Mouse (Mus musculus): ENCODE results near the gene Exph5. TPM values are rescaled to one million over a fixed set of nuclear protein-coding genes. Genes with fewer than 3 reads are reported as not detected.

Gene Exph5
- 0.76 TPM for polyA plus RNA-seq (2021)

DNA sequence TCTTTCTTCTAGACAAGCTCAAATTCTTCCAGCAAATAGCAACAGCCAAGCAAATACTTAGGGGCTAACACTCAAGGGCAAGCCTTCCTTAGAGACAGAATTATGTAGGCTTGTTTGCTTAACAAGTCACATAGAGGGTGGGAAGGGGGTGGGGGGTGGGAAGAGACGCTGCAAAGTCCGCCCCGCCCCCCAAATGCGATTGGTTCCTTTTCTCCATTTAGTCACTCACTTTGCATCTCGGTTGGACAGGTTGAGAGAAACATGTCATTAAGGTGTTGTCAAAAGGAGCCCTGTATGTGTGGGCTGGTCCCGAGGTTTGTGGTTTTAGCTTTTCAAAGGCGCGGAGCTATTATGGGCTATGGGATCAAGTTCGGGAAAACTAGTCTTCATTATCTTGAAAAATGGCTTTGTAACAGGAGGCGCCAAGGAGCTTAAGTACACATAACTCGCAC lies at the start of gene Exph5:
Gene Exph5 (plus strand): TSS at position 402 of the 452 bp plus-strand sequence.
- ATAC-seq (no peak), DNase-seq (ENCODE audit: low read depth, low spot score) (no peak)
- POLR2A ChIA-PET: no interaction called here
- CTCF ChIA-PET: interaction anchor here (1.0 kb wide), 1 partner anchor 20 kb away, joined by 3 read pairs; no protein-coding TSS in a partner anchor
- TF ChIP-seq CTCF (IDR thresholded peaks at IDR 0.05): no peak
- in situ Hi-C loops (cut with MboI; ENCODE audit: low pct_unique_long_range_greater_than_20kb): no loop called here
- H3K27me3 ChIP-seq: no peaks in the 10 kb centered on the region

DNA sequence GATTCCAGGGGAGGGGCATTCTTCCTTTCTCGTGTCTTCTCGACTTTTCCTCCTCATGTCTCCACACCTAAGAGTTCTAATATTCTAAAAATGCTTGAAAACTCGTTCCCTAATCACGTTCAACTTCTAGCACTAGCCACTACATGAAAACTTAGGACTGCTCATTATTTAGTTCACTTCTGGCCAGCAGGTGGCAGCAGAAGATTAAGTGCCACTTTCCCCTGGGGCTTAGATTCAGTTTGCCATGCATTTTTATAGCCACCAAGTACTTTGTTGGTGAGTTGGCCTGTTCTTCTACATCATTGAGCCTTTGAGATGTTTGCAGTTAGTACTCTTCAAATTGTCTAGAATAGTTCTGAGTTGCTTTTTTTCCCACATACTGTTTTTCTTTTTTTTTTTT lies 47.1 kb upstream of the Exph5 start:
- ChIA-PET POLR2A (no interaction called here), CTCF (interaction anchor here (0.9 to 1.0 kb wide), 3 partner anchors 11 to 135 kb away, joined by 3 to 4 read pairs (median 3); no protein-coding TSS in a partner anchor)
- DNase-seq (ENCODE audit: low read depth, low spot score) (no peak), ATAC-seq (peak; percentile 76)
- peak; percentile 86 for TF ChIP-seq CTCF (IDR thresholded peaks at IDR 0.05)
- no peaks in the 10 kb centered on the region for H3K27me3 ChIP-seq
- in situ Hi-C loops (cut with MboI; ENCODE audit: low pct_unique_long_range_greater_than_20kb): loop anchor here (5.0 to 10.0 kb wide), 2 partner anchors 73 to 240 kb away; no protein-coding TSS in a partner anchor

DNA sequence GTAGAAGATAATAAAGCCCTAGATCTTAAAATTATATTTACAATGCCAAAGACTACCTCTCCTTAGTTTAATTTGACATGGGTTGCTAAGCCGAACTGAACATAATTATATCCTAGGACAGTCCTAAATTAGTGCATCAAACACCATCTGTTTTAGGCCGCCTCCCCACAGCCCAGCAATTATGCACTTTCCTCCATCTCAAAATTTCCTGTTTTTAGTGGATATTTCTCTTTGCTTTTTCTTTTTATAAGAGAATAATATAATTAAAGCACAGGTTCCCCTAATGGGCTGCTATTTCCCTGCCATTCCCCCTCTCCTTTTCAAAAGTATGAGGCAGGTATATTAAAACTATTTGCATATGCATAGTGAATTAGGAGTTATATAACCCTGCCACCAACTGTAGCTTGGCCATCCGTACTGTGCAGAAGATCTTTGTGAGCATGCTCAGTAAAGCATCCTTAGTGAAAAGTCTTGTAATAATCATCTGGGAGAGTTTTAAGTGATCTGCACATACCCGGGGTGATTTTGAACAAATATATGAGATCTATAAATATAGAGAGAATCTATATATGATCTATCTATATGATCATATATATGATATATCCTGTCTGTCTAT lies 44.7 kb upstream of the Exph5 start:
- POLR2A ChIA-PET: no interaction called here
- DNase-seq (ENCODE audit: low read depth, low spot score): no peak
- TF ChIP-seq CTCF (IDR thresholded peaks at IDR 0.05): no peak

DNA sequence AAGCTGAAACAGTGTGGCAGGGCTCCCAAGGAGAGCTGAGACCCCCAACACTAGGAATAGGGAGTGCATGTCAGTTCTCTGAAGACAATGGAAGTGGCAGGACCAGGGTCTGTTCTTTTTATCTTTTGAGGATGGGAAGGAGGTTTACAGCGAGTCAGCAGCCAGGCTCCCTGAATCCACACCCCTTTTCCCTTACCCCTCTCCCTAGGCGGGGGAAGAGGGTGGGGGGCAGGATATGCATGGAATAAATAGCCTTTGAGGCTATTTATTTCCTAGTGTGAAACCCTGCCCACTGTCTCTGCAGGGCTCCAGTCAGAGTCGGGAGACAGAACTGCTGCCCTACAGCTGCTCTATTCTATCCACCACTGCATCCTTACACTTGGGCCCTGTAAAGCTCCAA lies 43.7 kb upstream of the Exph5 start:
- no peak for TF ChIP-seq CTCF (IDR thresholded peaks at IDR 0.05)
- DNase-seq (ENCODE audit: low read depth, low spot score) (no peak), ATAC-seq (no peak)
- POLR2A ChIA-PET: interaction anchor here (0.6 kb wide), 1 partner anchor 1245 kb away, joined by 5 read pairs; no protein-coding TSS in a partner anchor
- in situ Hi-C loops (cut with MboI; ENCODE audit: low pct_unique_long_range_greater_than_20kb): loop anchor here (5.0 to 10.0 kb wide), 2 partner anchors 130 to 237 kb away; no protein-coding TSS in a partner anchor
- no peaks in the 10 kb centered on the region for H3K27me3 ChIP-seq
- CTCF ChIA-PET: no interaction called here

More for the DNA sequence above, 44.7 kb upstream of the Exph5 start:
- no peak for ATAC-seq
- CTCF ChIA-PET: no interaction called here
- in situ Hi-C loops (cut with MboI; ENCODE audit: low pct_unique_long_range_greater_than_20kb): loop anchor here (5.0 to 10.0 kb wide), 2 partner anchors 131 to 238 kb away; no protein-coding TSS in a partner anchor
- no peaks in the 10 kb centered on the region for H3K27me3 ChIP-seq

DNA sequence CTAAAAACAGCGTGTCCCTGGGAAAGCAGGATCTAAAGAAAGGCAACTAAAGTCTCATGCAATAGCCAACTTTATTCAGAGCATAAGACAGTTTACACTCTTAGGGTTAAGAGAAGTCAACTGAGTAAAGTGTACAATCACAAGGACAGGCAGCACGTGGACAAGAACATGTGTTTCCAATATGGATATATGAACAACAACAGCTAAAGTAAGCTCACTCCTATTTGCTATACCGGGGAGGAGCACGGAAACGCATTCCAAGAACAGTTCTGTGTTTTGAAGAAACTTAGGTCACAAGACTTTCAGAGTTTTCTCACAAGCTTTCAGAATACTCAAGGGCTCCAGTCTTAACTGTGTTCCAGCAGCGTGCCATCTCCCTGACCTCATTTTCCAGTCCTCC lies 43.3 kb upstream of the Exph5 start:
- in situ Hi-C loops (cut with MboI; ENCODE audit: low pct_unique_long_range_greater_than_20kb): loop anchor here (5.0 to 10.0 kb wide), 2 partner anchors 129 to 237 kb away; no protein-coding TSS in a partner anchor
- no peak for DNase-seq (ENCODE audit: low read depth, low spot score)
- H3K27me3 ChIP-seq: no peaks in the 10 kb centered on the region
- ChIA-PET POLR2A (interaction anchor here (0.6 kb wide), 1 partner anchor 1244 kb away, joined by 5 read pairs; no protein-coding TSS in a partner anchor), CTCF (no interaction called here)
- no peak for TF ChIP-seq CTCF (IDR thresholded peaks at IDR 0.05)
- no peak for ATAC-seq

DNA sequence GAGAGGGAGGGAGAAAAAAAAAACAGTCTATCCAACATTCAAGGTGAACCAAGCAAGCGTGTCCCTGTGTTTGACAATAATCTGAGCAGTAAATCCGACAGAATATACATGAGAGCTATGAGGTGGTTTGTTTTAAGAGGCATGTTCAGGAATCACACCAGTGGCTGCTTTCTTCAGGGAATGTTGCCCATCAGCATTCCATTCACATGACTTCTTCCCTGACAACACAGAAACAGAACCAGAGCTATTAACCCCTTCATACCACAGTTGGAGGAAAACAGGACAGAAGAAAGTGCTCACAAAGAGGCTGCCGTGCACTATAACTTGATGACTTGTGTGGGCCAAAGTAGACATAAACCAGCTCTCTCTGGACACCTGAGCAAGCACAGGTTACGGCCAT lies 37.1 kb upstream of the Exph5 start:
- in situ Hi-C loops (cut with MboI; ENCODE audit: low pct_unique_long_range_greater_than_20kb): no loop called here
- POLR2A ChIA-PET: no interaction called here
- ATAC-seq: peak; percentile 51
- H3K27me3 ChIP-seq: no peaks in the 10 kb centered on the region
- CTCF ChIA-PET: interaction anchor here (1.5 kb wide), 1 partner anchor 9 kb away, joined by 4 read pairs; no protein-coding TSS in a partner anchor
- no peak for TF ChIP-seq CTCF (IDR thresholded peaks at IDR 0.05)
- DNase-seq (ENCODE audit: low read depth, low spot score): peak; percentile 34

DNA sequence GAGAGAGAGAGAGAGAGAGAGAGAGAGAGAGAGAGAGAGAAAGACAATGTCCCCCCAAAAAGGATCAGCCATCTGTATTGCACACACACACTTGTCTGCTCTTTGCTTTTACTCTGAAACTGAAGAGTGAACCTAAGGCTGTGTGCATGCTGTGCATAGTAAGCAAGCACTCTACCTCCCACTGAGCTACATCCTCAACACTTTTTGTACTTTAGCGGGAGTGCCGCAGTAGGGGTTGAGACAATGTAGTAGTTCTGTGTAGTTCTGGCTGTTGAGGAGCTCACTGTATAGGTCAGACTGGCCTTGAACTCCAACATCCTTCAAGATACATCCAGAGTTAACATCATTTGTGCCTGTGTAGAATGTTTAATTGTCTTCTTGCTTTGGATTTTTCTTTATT lies 35.9 kb upstream of the Exph5 start:
- in situ Hi-C loops (cut with MboI; ENCODE audit: low pct_unique_long_range_greater_than_20kb): no loop called here
- DNase-seq (ENCODE audit: low read depth, low spot score): no peak
- no peak for ATAC-seq
- H3K27me3 ChIP-seq: no peaks in the 10 kb centered on the region
- TF ChIP-seq CTCF (IDR thresholded peaks at IDR 0.05): no peak
- CTCF ChIA-PET: interaction anchor here (1.0 to 1.5 kb wide), 2 partner anchors 11 to 30 kb away, joined by 3 to 4 read pairs; no protein-coding TSS in a partner anchor
- POLR2A ChIA-PET: no interaction called here

DNA sequence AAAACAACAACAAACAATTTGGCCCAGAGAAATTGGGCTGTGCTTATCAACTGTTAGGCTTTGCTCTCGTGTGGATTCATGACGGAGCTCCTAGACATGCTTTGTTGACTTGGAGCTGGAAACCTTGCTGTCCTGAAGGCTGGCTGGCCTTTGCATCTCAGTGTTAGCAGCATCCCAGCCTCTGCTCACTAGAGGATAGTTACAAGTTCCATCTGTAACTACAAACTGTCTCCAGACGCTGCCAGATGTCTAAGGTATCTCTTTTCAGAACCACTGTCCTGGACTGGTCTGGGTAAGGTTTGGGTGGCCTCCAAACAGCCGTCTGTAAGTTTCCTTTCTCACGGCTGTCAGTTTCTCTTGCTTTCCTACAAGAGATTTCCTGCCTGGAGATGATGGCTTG lies 33.4 kb upstream of the Exph5 start:
- DNase-seq (ENCODE audit: low read depth, low spot score) (no peak), ATAC-seq (no peak)
- ChIA-PET CTCF (interaction anchor here (0.7 to 1.2 kb wide), 2 partner anchors 13 to 17 kb away, joined by 3 read pairs; no protein-coding TSS in a partner anchor), POLR2A (no interaction called here)
- no peak for TF ChIP-seq CTCF (IDR thresholded peaks at IDR 0.05)
- in situ Hi-C loops (cut with MboI; ENCODE audit: low pct_unique_long_range_greater_than_20kb): no loop called here
- no peaks in the 10 kb centered on the region for H3K27me3 ChIP-seq

DNA sequence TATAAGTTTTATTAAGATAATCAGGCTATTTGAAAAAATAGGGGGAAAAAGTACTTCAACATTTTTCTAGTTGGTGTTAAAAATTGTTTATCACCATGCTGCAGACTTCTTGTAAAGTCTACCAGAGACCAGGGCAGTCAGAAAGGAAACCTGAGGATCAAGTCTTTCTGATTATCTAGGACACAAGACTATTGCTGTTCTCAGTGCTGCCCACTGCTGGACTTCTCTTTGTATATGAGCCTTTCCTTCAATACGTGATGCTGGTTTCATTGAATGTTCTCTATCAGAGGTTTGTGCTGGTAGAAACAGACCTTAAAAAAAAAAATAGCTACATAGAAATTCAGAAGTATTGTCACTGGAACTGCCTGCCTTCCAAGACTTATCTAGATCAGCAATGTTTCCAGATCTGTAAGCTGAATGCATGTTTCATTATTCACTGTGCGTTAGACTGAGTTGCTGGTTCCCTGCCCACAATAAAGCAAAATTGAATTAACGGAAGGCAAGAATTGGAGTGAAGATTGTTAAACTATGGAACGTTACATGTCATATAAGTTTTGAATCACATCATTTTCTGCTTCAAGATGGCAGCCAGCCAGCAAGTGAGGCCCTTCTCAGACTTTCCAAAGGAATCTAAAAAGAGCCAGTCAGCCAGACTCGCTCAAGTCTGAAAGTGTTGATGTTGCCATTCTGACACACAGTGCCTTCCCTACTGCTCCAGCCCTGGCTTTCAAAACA lies 32.6 kb upstream of the Exph5 start:
- ChIA-PET CTCF (interaction anchor here (1.1 to 1.2 kb wide), 2 partner anchors 9 to 14 kb away, joined by 3 to 4 read pairs; no protein-coding TSS in a partner anchor), POLR2A (no interaction called here)
- TF ChIP-seq CTCF (IDR thresholded peaks at IDR 0.05): no peak
- ATAC-seq (no peak), DNase-seq (ENCODE audit: low read depth, low spot score) (no peak)
- in situ Hi-C loops (cut with MboI; ENCODE audit: low pct_unique_long_range_greater_than_20kb): no loop called here
- H3K27me3 ChIP-seq: no peaks in the 10 kb centered on the region

DNA sequence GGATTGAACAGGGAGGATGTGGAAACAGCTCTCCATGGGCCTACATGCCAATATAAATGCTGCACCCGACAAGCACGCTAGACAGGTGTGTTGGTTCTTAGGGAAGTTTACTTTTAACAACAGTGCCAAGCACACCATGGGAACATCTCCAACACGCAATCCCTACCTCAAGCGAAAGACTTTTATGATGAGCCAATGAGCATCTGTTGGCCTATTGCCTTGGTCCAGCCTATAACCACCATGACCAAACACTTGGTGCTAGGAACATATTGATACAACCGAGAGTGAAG lies 32.1 kb upstream of the Exph5 start:
- no peak for ATAC-seq
- no peaks in the 10 kb centered on the region for H3K27me3 ChIP-seq
- TF ChIP-seq CTCF (IDR thresholded peaks at IDR 0.05): no peak
- POLR2A ChIA-PET: no interaction called here
- in situ Hi-C loops (cut with MboI; ENCODE audit: low pct_unique_long_range_greater_than_20kb): no loop called here
- CTCF ChIA-PET: interaction anchor here (1.1 kb wide), 1 partner anchor 8 kb away, joined by 4 read pairs; no protein-coding TSS in a partner anchor
- DNase-seq (ENCODE audit: low read depth, low spot score): no peak

All from Patski (cell line).